Mouse (Mus musculus) liver, embryonic 16.5 days (tissue): ENCODE results near the gene Nom1. TPM values are rescaled to one million over a fixed set of nuclear protein-coding genes. Genes with fewer than 3 reads are reported as not detected.
"Not testable (repeated sequence)": the region's sequence is repeated elsewhere in the genome, so short reads cannot be mapped to it uniquely, and the experiment has no call there.

Experiments used
- ATAC-seq: fragments of 200-750 bp; cut with Nextera tagmentation; 2 replicates; pipeline ENCODE4 v1.8.0; 2017; ENCODE audit warnings: low read depth, mild to moderate bottlenecking, moderate number of reproducible peaks, moderate library complexity
- H3K27ac ChIP-seq: fragments of 300-500 bp; sonication (generic); 2 replicates; pipeline ENCODE4 v1.5.1; 2014; ENCODE audit warnings: mild to moderate bottlenecking, low read length
- H3K27me3 ChIP-seq: fragments of 300-500 bp; sonication (generic); 2 replicates; pipeline ENCODE4 v1.6.1; 2014; ENCODE audit warnings: low read depth, low read length, mixed read lengths; ENCODE audit not compliant: control insufficient read depth, insufficient read depth
- H3K36me3 ChIP-seq: fragments of 300-500 bp; sonication (generic); 2 replicates; pipeline ENCODE4 v1.6.1; 2014; ENCODE audit warnings: mild to moderate bottlenecking; ENCODE audit not compliant: control insufficient read depth, insufficient read depth
- H3K4me1 ChIP-seq: fragments of 300-500 bp; sonication (generic); 2 replicates; pipeline ENCODE4 v1.6.1; 2014; ENCODE audit warnings: low read depth, low read length, mixed read lengths; ENCODE audit not compliant: control insufficient read depth
- H3K4me2 ChIP-seq: fragments of 300-500 bp; sonication (generic); 2 replicates; pipeline ENCODE4 v1.6.1; 2014; ENCODE audit warnings: low read depth, low read length, mixed read lengths
- H3K4me3 ChIP-seq: fragments of 300-500 bp; sonication (generic); 2 replicates; pipeline ENCODE4 v1.5.1; 2014; ENCODE audit warnings: low read depth, mild to moderate bottlenecking, low read length
- H3K9ac ChIP-seq: fragments of 300-500 bp; sonication (generic); 2 replicates; pipeline ENCODE4 v1.6.1; 2014; ENCODE audit warnings: low read depth, low read length
- H3K9me3 ChIP-seq: fragments of 300-500 bp; sonication (generic); replicated peaks from 2 replicates; pipeline ENCODE4 v1.6.1; 2016; ENCODE audit warnings: low read length; ENCODE audit not compliant: control insufficient read depth
- WGBS: fragments of 180-500 bp; shearing (Covaris S2); extraction: QIAGEN DNeasy Blood & Tissue Kit; methylation state at CpG from one replicate; pipeline ENCODE4 v1.1.7; 2014; ENCODE audit not compliant: insufficient replicate concordance; 5-methylcytosine and 5-hydroxymethylcytosine counted together
- polyA plus RNA-seq: library from polyadenylated mRNA; unstranded; fragments of >200 nt; fragmentation: Nextera tagmentation; extraction: Ambion mirVana; gene quantifications from 2 replicates; pipeline ENCODE4 v1.2.1, GENCODE M21; 2015

Gene Nom1
- polyA plus RNA-seq, 1 experiment from 2014 or later = 12.6 TPM

DNA sequence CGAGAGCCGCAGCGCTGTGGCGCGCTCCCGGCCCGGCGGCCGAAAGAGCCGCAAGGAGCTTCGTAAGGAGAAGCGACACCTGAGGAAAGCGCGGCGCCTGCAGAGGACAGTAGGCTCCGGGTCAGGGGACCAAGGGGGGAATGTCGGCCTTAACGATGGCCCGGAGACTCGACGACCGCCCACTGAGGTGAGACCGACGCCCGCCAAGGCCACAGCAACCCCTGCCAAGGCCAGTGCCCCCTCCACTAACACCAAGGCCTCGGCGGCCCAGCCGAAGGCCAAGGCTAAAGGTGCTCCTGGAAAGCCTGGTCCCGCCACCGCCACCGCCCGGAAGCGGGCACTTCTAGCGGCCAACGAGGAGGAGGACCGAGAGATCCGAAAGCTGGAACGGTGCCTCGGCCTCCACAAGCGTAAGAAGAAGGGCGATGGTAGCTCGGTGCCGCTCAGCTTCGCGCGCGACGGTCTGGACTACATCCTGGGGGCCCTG is 451 bp downstream of the Nom1 start:
- Histone ChIP-seq H3K4me1 (peaks cover 17% of the 10 kb centered on the region), H3K27ac (peak overlapping the region; percentile 76), H3K9ac (peak overlapping the region; percentile 88), H3K4me2 (peak overlapping the region; percentile 76), H3K4me3 (peak overlapping the region; percentile 96), H3K36me3 (peaks cover 31% of the 10 kb centered on the region), H3K27me3 (peaks cover 4% of the 10 kb centered on the region; the same call in 1 of the 2 replicates), H3K9me3 (no peaks in the 10 kb centered on the region)
- peak; percentile 58 for ATAC-seq
- under 1% methylated on average over 48 of the region's 48 CpGs for WGBS

DNA sequence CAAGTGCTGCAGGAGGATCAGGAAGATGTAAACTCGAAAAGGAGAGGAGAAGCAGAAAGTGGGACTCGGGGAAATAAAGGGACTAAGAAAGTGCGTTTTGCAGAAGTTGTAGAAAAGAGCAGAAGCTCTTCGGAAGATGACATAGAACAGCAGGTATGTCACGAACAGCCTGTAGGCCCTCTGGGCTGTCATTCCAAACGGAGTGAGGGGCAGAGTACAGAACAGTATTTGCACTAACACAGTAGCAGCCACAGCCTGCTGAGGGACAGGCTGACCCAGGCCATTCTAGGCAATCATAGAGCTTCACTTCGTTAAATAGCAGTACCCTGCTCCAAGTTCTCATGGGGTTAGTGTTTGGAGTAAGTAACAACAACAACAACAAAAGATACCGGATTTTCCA is 1.0 kb downstream of the Nom1 start:
- Histone ChIP-seq H3K36me3 (peaks cover 35% of the 10 kb centered on the region), H3K4me1 (peaks cover 17% of the 10 kb centered on the region), H3K27ac (peak overlapping the region; percentile 76), H3K9ac (peak overlapping the region; percentile 88), H3K4me2 (peak overlapping the region; percentile 76), H3K4me3 (peak overlapping the region; percentile 96), H3K27me3 (peaks cover 4% of the 10 kb centered on the region; the same call in 1 of the 2 replicates), H3K9me3 (no peaks in the 10 kb centered on the region)
- peak; percentile 68 for ATAC-seq
- WGBS = 23% methylated on average over 8 of the region's 8 CpGs

DNA sequence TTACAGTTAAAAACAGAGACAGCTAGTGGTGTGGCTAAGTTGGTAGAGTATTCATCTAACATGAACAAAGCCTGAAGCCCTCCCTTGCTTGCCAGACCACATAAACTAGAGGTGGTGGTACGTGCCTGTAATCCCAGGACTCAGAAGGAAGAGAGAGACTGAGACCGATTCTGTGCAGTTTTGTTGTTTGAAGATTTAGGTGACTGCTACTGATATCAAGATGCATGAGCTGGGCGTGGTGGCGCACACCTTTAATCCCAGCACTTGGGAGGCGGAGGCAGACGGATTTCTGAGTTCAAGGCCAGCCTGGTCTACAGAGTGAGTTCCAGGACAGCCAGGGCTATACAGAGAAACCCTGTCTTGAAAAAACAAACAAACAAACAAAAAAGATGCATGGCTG is 2.3 kb downstream of the Nom1 start:
- Histone ChIP-seq H3K4me1 (peaks cover 17% of the 10 kb centered on the region), H3K4me2 (peak overlapping the region; percentile 76; the same call in 1 of the 2 replicates), H3K36me3 (peaks cover 44% of the 10 kb centered on the region)
- not testable (repeated sequence) for H3K4me3 ChIP-seq, H3K9ac ChIP-seq, ATAC-seq, H3K27ac ChIP-seq, H3K27me3 ChIP-seq, H3K9me3 ChIP-seq
- WGBS = 66% methylated on average over 6 of the region's 6 CpGs

DNA sequence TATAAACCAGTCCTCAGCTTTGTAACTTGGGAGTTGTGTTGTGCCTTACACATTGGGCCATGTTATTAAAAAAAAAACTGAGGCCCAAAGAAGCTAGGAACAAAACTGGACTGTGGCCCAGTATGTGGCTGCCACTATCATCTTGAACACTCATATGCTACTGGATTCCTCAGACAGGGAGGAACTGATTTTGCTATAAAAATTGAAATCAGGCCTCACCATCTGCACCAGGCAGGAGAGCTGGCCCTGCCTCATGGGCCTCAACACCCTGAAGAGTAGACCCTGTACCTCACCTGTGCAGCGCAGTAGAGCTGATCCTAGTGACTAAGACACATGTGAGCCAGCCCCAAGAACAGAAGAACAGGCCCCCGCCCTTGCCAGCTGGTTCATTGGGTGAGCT is 10.8 kb downstream of the Nom1 start:
- peaks cover 59% of the 10 kb centered on the region for H3K36me3 ChIP-seq
- H3K4me3 ChIP-seq = no peak overlapping the region
- no peak overlapping the region for H3K27ac ChIP-seq
- no peak overlapping the region for H3K4me2 ChIP-seq
- H3K27me3 ChIP-seq = no peaks in the 10 kb centered on the region
- H3K4me1 ChIP-seq = no peaks in the 10 kb centered on the region
- H3K9me3 ChIP-seq = no peaks in the 10 kb centered on the region
- 75% methylated on average over 2 of the region's 2 CpGs for WGBS
- H3K9ac ChIP-seq = no peak overlapping the region
- ATAC-seq = no peak

DNA sequence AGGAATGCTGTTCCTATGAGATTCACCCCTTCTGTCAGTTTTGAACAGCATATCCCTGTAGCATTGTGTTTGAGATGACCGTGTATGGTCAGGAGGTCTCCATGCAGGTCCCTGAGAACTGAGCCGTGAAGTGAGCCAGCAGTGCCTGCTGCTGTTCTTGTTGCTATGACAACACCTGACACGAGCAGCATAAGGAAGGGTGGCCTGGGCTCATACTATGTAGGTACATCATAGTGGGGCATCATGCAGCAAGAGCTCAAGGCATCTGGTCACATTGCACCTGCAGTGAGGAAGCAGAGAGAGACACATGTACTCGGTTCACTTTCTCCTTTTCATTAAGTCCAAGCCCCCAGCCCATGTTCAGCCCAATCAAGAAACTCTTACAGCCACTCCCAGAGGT is 17.9 kb downstream of the Nom1 start:
- 65% methylated on average over 4 of the region's 4 CpGs for WGBS
- H3K4me2 ChIP-seq = no peak overlapping the region
- H3K4me3 ChIP-seq = no peak overlapping the region
- peaks cover 15% of the 10 kb centered on the region for H3K36me3 ChIP-seq
- ATAC-seq = no peak
- H3K27me3 ChIP-seq = no peaks in the 10 kb centered on the region
- H3K27ac ChIP-seq = no peak overlapping the region
- H3K4me1 ChIP-seq = no peaks in the 10 kb centered on the region
- no peaks in the 10 kb centered on the region for H3K9me3 ChIP-seq
- H3K9ac ChIP-seq = no peak overlapping the region

DNA sequence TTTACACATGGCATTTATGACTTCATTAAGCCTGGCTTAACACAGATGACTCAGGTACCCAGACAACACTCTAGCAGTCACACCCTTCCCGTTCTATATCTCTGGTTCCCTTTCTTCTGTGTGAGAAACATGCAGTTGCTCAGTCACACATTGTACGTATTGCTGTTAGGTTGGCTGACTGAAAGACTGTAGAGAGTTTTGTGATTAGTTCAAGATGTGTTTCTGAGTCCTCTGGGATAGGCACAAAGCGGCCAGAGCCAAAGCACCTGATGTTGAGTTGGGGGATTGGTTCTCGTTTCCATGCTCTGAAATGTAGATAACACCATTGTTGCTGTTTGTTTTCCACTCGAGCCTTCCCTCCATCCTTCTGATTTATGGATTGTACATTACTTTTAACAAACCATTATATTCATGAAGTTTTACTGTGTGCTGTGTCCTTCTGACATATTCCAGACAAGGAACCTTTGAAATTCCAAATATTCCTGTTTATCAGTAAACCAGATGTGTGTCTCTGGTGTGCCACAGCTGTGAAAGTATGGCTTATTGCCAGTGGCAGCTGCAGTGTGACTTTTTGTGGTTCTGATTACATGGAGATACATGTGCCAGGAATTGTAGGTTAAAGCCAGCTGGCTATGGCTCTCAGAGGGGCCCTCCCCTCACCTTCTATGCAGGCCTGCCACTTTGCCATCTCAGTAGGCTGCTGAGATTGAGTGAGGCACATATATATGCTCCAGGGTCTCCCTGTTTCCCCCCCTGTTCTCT is 22.6 kb downstream of the Nom1 start:
- Histone ChIP-seq H3K27me3 (no peaks in the 10 kb centered on the region), H3K4me2 (no peak overlapping the region), H3K9ac (no peak overlapping the region), H3K4me3 (no peak overlapping the region), H3K4me1 (no peaks in the 10 kb centered on the region), H3K27ac (no peak overlapping the region), H3K36me3 (no peaks in the 10 kb centered on the region), H3K9me3 (no peaks in the 10 kb centered on the region)
- 58% methylated on average over 5 of the region's 5 CpGs for WGBS
- ATAC-seq = no peak

DNA sequence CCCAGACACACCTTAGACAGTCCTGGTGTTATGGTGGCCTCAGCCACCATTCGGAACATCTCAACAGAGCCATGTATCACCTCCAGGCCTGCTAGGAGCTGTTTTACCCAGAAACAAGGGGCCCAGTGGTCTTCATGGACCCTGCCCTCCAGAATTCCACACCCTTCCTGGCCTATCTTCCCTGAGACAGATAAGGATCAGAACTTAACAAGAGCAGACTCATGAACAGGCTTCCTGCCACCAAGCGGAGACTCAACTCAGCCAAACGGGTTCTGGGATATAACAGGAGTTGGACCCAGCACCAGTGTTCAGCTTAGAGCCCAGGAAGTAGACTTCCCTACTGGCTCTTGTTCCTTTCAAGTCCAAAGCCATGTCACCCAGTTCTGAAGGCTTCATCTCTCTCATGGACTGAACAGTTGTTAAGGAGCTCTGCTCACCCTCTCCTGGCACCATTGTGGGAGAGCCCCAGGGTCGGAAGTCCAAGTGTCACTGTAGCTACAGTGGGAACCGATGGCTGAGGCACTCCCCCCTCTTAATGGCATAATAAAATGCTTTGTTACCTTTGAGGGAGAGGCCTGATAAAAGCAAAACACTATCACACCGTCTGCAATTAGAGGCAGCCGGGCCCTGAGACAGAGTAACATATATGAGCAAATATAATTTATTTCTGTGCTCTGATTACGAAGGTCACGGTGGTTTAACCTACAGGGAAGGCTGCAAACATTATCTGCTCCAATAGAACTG is 28.7 kb downstream of the Nom1 start:
- Histone ChIP-seq H3K9me3 (no peaks in the 10 kb centered on the region), H3K4me2 (no peak overlapping the region), H3K36me3 (no peaks in the 10 kb centered on the region), H3K27ac (no peak overlapping the region), H3K9ac (no peak overlapping the region), H3K27me3 (peaks cover 19% of the 10 kb centered on the region), H3K4me1 (peaks cover 3% of the 10 kb centered on the region; the same call in 1 of the 2 replicates), H3K4me3 (no peak overlapping the region)
- WGBS = 52% methylated on average over 9 of the region's 9 CpGs
- no peak for ATAC-seq

DNA sequence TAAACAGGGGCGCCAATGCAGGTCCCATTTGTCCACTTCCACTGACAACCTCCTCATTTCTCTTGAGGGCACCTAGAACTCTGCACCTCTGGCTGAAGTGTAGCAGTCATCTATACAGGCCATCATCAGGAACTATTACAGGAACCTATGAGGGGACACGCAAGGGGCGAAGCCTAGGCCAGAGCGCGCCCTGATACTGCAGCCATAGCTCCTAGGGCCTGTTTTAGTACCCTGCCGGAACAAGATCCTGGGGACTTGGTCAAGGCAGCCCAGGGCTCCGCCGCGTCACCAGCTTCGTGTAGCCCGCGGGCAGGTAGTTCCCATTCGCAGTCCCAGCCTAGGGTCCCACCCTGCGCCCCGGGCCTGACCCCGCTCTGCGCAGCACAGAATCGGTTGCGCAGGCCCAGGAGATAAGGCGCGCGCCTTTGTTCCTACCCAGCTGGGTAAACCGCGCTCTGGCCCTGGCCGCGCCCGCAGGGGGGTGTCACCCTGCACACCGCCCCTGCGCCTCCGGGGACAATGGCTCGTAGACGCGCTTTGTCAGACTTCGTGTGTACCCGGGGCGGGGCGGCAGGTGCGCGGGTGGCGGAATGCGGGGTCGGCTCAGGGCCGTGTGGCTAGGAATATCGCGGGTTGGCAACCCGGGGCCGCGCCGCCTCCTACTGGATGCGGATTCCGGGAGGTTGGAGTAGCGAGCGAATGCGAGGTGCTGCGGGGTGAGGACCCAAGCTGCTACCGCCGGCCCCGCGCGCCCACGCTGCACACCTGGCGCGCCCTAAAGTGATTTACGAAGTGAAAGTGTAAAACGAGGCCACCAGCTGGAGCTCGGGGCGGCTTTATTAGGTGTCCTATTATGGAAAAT is 33.3 kb downstream of the Nom1 start:
- peaks cover 3% of the 10 kb centered on the region; the same call in 1 of the 2 replicates for H3K4me1 ChIP-seq
- H3K4me3 ChIP-seq = peak overlapping the region; percentile 52
- 3% methylated on average over 67 of the region's 67 CpGs for WGBS
- H3K27me3 ChIP-seq = peaks cover 65% of the 10 kb centered on the region
- no peak overlapping the region for H3K9ac ChIP-seq
- no peaks in the 10 kb centered on the region for H3K9me3 ChIP-seq
- no peak for ATAC-seq
- peak overlapping the region; percentile 57 for H3K4me2 ChIP-seq
- no peak overlapping the region for H3K27ac ChIP-seq
- no peaks in the 10 kb centered on the region for H3K36me3 ChIP-seq
